Mouse (Mus musculus) cerebral cortex, adult 2 months (tissue): Measurements from ENCODE around the gene Wwc1.

Source experiments
- WGBS: fragments of 180-500 bp; shearing (Covaris S2); methylation state at CpG from one replicate; pipeline ENCODE4 v1.1.7; 2018; 5-methylcytosine and 5-hydroxymethylcytosine counted together

The Wwc1 gene

GRCm38 (mm10) chr11:35980411-35980917, at the start of gene Wwc1:
Gene Wwc1 (minus strand): TSS chr11:35980527.
- WGBS = under 1% methylated on average over 47 of the region's 47 CpGs

GRCm38 (mm10) chr11:36020009-36020408, 39.7 kb upstream of the Wwc1 start:
- WGBS = 56% methylated on average over 3 of the region's 3 CpGs

DNA sequence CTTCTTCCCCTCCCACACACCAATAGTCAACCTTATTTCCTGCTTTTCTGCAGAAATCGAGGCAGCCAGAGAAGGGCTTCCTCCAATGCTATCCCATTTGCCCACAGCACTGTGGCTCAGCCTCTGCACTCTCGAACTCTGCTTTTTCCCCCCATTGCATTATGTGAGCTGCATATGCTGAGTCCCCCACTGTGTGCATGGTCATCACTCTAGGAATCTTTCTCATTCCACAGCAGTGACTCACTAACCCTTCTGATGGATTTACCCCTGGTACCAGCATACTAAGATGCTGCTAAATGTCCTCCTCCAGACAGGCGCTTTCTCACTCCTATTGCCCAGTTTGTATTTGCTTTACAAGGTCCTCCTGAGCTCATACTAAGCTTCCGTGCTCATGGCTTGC, 32.9 kb upstream of the Wwc1 start:
- 73% methylated on average over 4 of the region's 4 CpGs for WGBS

- 68% methylated on average over 11 of the region's 11 CpGs for WGBS
Measured at GRCm38 (mm10) chr11:36009281-36010208, 29.2 kb upstream of the Wwc1 start.

- WGBS = 53% methylated on average over 4 of the region's 4 CpGs
Measured at GRCm38 (mm10) chr11:36002900-36003299, 22.6 kb upstream of the Wwc1 start.

GRCm38 (mm10) chr11:36001282-36001970, 21.1 kb upstream of the Wwc1 start:
- 4% methylated on average over 28 of the region's 28 CpGs for WGBS

DNA sequence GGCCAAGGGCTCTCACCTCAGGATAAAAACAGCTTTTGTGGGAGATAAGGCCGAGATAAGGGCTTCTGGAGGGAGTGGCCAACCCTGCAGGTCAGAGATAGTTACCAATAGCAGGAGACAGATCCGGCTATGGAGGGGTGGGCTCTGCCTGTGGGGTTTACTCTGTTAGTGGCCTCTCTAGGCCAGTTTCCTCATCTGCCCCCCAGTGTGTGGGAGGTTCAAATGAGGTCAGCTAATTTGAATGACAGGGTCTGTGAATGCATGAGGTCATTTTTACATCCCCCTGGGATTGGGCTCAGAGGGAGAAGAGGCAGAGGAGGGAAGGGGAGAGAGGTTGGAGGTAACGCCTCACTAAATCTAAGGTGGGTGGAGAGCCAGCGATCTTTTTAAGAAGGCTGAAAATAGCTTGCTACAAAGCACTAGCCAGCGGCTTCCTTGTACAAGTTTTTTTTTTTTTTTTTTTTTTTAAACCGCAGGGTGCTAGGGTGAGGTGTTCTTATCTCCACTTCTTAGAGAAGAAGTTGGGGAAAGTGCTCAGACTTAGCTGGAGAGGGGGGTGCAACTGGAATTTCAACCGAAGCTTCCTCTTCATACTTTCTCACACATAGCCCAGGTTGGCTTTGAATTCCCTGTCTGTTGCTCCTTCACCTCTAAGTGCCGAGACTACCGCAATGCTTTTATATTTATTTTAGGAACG, 20.4 kb upstream of the Wwc1 start:
- WGBS = 15% methylated on average over 10 of the region's 10 CpGs

- WGBS = 52% methylated on average over 4 of the region's 4 CpGs
Measured at GRCm38 (mm10) chr11:36000038-36000437, 19.7 kb upstream of the Wwc1 start.

GRCm38 (mm10) chr11:35998048-35998447, 17.7 kb upstream of the Wwc1 start:
- WGBS = 78% methylated on average over 12 of the region's 12 CpGs

GRCm38 (mm10) chr11:35991846-35992245, 11.5 kb upstream of the Wwc1 start:
- WGBS = 45% methylated on average over 2 of the region's 2 CpGs

GRCm38 (mm10) chr11:35989967-35990366, 9.6 kb upstream of the Wwc1 start:
- WGBS = 56% methylated on average over 4 of the region's 4 CpGs

GRCm38 (mm10) chr11:35985841-35986393, 5.6 kb upstream of the Wwc1 start:
- 2% methylated on average over 19 of the region's 19 CpGs for WGBS

GRCm38 (mm10) chr11:35982734-35983133, 2.4 kb upstream of the Wwc1 start:
- WGBS = 80% methylated on average over 3 of the region's 3 CpGs

GRCm38 (mm10) chr11:35979733-35980410, 455 bp downstream of the Wwc1 start:
- under 1% methylated on average over 55 of the region's 66 CpGs for WGBS

DNA sequence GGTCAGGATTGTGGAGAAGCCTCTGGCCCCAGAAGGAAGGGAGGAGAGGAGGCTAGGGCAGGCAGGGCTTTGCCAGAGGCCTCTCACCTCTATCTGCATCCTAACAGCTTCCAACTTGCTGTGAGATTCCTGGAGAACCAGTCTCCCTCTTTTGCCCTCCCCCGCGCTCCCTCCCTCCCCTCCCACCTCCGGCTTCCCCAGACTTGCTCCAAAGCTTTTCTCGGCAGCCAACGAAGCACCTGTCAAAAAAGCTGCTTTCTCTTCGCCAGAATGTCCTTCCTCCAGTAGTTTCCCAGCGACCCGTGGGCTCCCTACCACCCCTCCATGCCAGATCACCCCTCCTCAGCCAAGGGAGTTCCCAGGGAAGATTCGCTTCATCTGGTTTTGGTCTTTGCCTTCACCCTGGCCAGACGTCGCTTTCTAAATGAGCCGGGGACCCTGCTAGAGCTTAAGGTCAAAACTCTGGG, 1.0 kb downstream of the Wwc1 start:
- WGBS = 4% methylated on average over 12 of the region's 12 CpGs

GRCm38 (mm10) chr11:35977796-35978195, 2.5 kb downstream of the Wwc1 start:
- WGBS = 66% methylated on average over 3 of the region's 3 CpGs

GRCm38 (mm10) chr11:35977096-35977495, 3.2 kb downstream of the Wwc1 start:
- 56% methylated on average over 6 of the region's 6 CpGs for WGBS

GRCm38 (mm10) chr11:35976482-35976881, 3.8 kb downstream of the Wwc1 start:
- 59% methylated on average over 6 of the region's 6 CpGs for WGBS

DNA sequence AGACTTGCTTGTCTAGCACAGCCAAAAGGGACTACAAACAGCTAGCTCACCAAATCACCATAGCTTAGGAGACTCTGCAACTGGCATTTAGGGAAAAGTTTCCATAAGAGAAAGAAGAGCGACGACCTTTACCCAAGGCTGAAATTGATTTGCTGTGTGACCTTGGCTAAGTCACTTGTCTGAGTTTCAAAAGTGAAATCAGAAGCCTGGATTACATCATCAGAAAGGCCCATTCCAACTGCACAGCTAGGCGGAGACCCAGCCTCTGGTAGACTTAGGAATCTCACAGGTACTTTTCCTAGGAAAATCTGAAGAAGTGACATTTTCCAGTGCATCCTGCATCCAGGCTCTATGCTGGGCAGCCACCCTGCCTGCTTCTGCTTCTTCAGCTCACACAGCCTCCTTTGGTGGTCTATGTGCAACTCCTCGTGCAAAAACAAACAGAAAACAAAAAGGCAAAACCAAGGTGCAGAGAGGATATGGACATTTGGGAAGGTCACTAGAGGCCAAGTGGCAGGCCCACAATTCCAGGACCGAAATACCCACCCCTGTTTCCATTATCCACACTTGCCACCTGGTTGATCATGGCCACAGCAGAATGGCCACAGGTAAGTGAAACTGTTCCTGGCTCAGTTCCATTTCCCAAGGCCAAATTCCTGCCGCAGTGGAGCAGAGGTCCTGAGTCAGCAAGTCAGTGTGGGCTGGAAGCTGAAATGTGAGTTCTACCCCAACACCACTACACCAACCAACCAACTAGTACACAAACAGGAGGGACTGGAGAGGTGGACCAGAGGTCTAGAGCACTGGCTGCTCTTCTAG, 5.5 kb downstream of the Wwc1 start:
- WGBS = 81% methylated on average over 6 of the region's 6 CpGs

- WGBS = 62% methylated on average over 7 of the region's 7 CpGs
Measured at GRCm38 (mm10) chr11:35973135-35973534, 7.2 kb downstream of the Wwc1 start.
